Mouse (Mus musculus): ENCODE results near the gene Dip2b. TPM values are rescaled to one million over a fixed set of nuclear protein-coding genes. Genes with fewer than 3 reads are reported as not detected.
"Not testable (repeated sequence)": the region's sequence is repeated elsewhere in the genome, so short reads cannot be mapped to it uniquely, and the experiment has no call there.

Gene Dip2b
- polyA plus RNA-seq, 1 experiment: 7.4 TPM

DNA sequence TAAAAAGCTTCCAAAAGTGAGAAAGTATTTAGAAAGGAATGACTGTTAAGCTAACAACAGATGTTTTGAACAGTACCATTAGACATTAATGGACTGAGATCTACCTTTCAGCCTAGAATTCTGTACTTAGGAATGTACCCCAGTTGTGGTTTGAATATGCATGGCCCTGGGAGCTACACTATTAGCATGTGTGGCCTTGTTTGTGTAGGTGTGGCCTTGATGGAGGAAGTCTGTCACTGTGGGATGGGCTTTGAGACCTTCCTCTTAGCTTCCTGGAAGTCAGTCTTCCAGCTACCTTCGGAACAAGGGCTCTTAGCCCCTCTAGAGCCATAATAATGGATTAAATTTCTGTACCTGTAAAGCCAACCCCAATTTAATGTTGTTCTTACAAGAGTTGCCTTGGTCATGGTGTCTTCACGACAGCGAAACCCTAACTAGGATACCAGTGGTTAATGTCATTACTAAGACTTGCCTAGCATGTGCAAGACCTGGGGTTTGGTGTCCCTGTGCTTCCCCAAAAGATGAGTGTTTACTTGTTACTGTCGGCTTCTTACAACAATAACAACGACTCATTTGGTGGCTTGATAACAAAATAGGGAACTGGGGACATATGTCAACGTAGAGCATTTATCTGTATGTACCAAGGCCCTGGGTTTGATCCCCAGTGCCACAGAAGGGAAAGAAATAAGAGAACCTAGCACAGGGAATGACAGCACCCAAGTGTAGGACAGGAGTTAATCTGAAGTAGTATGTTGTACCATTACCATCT lies 210.4 kb downstream of the Dip2b start:
- Histone ChIP-seq H3K36me3 (ENCODE audit: control insufficient read depth, insufficient read depth) (peaks cover 97% of the 10 kb centered on the region), H3K27me3 (ENCODE audit: control insufficient read depth, insufficient read depth, insufficient read length) (no peaks in the 10 kb centered on the region), H3K79me2 (ENCODE audit: control insufficient read depth, insufficient read depth) (peaks cover 79% of the 10 kb centered on the region), H3K4me3 (ENCODE audit: insufficient read depth, poor library complexity, severe bottlenecking) (no peak overlapping the region), H3K79me3 (ENCODE audit: low read depth) (peaks cover 32% of the 10 kb centered on the region), H3ac (ENCODE audit: control insufficient read depth, insufficient read length, low read depth) (no peak overlapping the region)
- no peak for TF ChIP-seq CTCF (IDR thresholded peaks at IDR 0.05; ENCODE audit: control insufficient read depth, insufficient read depth, insufficient read length)
- no peak for TF ChIP-seq FOSL1 (IDR thresholded peaks at IDR 0.05; ENCODE audit: insufficient read depth, low read length, poor library complexity, severe bottlenecking)
- no peak for TF ChIP-seq MYOG (IDR thresholded peaks at IDR 0.05; ENCODE audit: control insufficient read depth, extremely low read depth, insufficient read length)
- no peak for TF ChIP-seq USF1 (IDR thresholded peaks at IDR 0.05; ENCODE audit: low read depth)
- no peak for TF ChIP-seq MYOD1 (IDR thresholded peaks at IDR 0.05; ENCODE audit: control insufficient read depth, insufficient read length, low read depth)
- no peak for TF ChIP-seq CEBPB (IDR thresholded peaks at IDR 0.05; ENCODE audit: low read depth)
- no peak for TF ChIP-seq MAX (IDR thresholded peaks at IDR 0.05)

DNA sequence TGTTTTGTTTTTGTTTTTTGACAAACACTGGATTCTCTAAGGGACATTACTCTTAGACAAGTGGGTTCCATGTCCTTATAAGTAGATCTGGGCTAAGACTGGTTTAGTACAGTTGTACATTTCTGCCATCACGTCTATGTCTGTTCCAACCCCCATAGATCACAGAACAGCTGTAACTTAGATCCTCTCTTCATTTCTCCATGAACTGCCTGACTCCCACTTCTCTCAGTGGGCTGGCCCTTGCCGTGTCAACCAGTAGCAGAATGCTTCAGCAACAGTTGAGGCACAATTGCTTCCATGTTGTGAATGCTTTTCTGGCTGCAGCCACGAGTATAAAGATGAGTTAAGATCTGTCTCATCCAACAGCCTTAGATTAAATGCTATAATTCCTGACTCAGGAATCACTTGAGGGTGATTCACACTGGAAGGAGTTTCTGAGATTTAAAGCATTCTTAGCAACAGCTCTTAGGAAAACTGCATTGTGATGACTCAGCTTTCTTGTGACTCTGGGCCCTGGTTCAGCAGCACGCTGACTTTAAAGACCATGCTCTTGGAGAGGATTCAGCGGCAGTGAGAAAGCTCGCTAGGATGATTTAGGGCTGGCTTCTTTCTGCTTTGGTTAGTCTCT lies 212.8 kb downstream of the Dip2b start:
- TF ChIP-seq USF1 (IDR thresholded peaks at IDR 0.05; ENCODE audit: low read depth) (no peak), MYOD1 (IDR thresholded peaks at IDR 0.05; ENCODE audit: control insufficient read depth, insufficient read length, low read depth) (no peak), CEBPB (IDR thresholded peaks at IDR 0.05; ENCODE audit: low read depth) (no peak)
- no peak overlapping the region for H3K4me3 ChIP-seq (ENCODE audit: insufficient read depth, poor library complexity, severe bottlenecking)
- peaks cover 98% of the 10 kb centered on the region for H3K36me3 ChIP-seq (ENCODE audit: control insufficient read depth, insufficient read depth)
- H3K79me2 ChIP-seq (ENCODE audit: control insufficient read depth, insufficient read depth): peaks cover 55% of the 10 kb centered on the region
- no peak overlapping the region for H3ac ChIP-seq (ENCODE audit: control insufficient read depth, insufficient read length, low read depth)
- H3K27me3 ChIP-seq (ENCODE audit: control insufficient read depth, insufficient read depth, insufficient read length): no peaks in the 10 kb centered on the region
- peaks cover 21% of the 10 kb centered on the region for H3K79me3 ChIP-seq (ENCODE audit: low read depth)

DNA sequence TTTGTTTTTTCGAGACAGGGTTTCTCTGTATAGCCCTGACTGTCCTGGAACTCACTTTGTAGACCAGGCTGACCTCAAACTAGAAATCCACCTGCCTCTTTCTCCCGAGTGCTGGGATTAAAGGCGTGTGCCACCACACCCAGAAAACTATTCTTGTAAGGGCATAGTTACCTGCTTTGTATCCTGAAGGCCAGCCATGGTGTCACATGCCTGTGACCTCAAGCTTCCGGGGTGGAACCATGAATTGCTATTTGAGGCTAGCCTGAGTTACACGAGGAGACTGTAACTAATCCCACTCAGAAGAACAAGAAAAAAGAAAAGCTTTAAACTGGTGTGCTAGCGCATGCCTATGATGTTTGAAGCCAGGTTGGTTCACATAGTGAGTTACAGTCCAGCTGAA lies 217.9 kb downstream of the Dip2b start:
- Histone ChIP-seq H3ac (ENCODE audit: control insufficient read depth, insufficient read length, low read depth) (no peak overlapping the region), H3K79me2 (ENCODE audit: control insufficient read depth, insufficient read depth) (peaks cover 6% of the 10 kb centered on the region), H3K27me3 (ENCODE audit: control insufficient read depth, insufficient read depth, insufficient read length) (no peaks in the 10 kb centered on the region), H3K4me3 (ENCODE audit: insufficient read depth, poor library complexity, severe bottlenecking) (no peak overlapping the region), H3K79me3 (ENCODE audit: low read depth) (no peaks in the 10 kb centered on the region), H3K36me3 (ENCODE audit: control insufficient read depth, insufficient read depth) (peaks cover 92% of the 10 kb centered on the region)
- TF ChIP-seq MYOD1 (IDR thresholded peaks at IDR 0.05; ENCODE audit: control insufficient read depth, insufficient read length, low read depth): no peak
- TF ChIP-seq CEBPB (IDR thresholded peaks at IDR 0.05; ENCODE audit: low read depth): no peak
- TF ChIP-seq CTCF (IDR thresholded peaks at IDR 0.05; ENCODE audit: control insufficient read depth, insufficient read depth, insufficient read length): no peak
- TF ChIP-seq USF1 (IDR thresholded peaks at IDR 0.05; ENCODE audit: low read depth): no peak
- TF ChIP-seq MYOG (IDR thresholded peaks at IDR 0.05; ENCODE audit: control insufficient read depth, extremely low read depth, insufficient read length): no peak
- TF ChIP-seq MAX (IDR thresholded peaks at IDR 0.05): no peak
- TF ChIP-seq FOSL1 (IDR thresholded peaks at IDR 0.05; ENCODE audit: insufficient read depth, low read length, poor library complexity, severe bottlenecking): no peak

DNA sequence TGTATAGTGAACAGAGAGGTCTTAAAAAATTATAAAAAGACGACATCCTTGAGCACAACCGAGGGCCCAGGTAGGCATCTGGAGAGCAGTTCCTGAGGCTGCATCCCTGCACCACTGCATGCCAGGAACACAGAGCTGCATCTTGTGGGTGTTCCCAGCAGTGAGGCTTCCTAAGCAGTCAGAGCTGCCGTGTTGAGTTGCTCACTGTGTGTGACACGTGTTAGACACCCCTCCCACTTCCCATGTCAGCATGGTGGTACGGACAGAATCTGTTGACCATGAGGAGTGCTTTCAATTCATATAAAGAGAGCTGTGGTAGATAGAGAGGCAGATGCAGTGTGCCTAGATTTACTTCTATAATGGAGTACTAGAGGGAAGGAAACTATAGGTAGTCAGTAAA lies 218.8 kb downstream of the Dip2b start:
- Histone ChIP-seq H3ac (ENCODE audit: control insufficient read depth, insufficient read length, low read depth) (no peak overlapping the region), H3K4me3 (ENCODE audit: insufficient read depth, poor library complexity, severe bottlenecking) (no peak overlapping the region), H3K79me2 (ENCODE audit: control insufficient read depth, insufficient read depth) (no peaks in the 10 kb centered on the region), H3K27me3 (ENCODE audit: control insufficient read depth, insufficient read depth, insufficient read length) (no peaks in the 10 kb centered on the region), H3K36me3 (ENCODE audit: control insufficient read depth, insufficient read depth) (peaks cover 92% of the 10 kb centered on the region), H3K79me3 (ENCODE audit: low read depth) (no peaks in the 10 kb centered on the region)
- no peak for TF ChIP-seq MAX (IDR thresholded peaks at IDR 0.05)
- TF ChIP-seq CTCF (IDR thresholded peaks at IDR 0.05; ENCODE audit: control insufficient read depth, insufficient read depth, insufficient read length): no peak
- no peak for TF ChIP-seq MYOD1 (IDR thresholded peaks at IDR 0.05; ENCODE audit: control insufficient read depth, insufficient read length, low read depth)
- no peak for TF ChIP-seq USF1 (IDR thresholded peaks at IDR 0.05; ENCODE audit: low read depth)
- TF ChIP-seq FOSL1 (IDR thresholded peaks at IDR 0.05; ENCODE audit: insufficient read depth, low read length, poor library complexity, severe bottlenecking): no peak
- TF ChIP-seq MYOG (IDR thresholded peaks at IDR 0.05; ENCODE audit: control insufficient read depth, extremely low read depth, insufficient read length): no peak
- TF ChIP-seq CEBPB (IDR thresholded peaks at IDR 0.05; ENCODE audit: low read depth): no peak

DNA sequence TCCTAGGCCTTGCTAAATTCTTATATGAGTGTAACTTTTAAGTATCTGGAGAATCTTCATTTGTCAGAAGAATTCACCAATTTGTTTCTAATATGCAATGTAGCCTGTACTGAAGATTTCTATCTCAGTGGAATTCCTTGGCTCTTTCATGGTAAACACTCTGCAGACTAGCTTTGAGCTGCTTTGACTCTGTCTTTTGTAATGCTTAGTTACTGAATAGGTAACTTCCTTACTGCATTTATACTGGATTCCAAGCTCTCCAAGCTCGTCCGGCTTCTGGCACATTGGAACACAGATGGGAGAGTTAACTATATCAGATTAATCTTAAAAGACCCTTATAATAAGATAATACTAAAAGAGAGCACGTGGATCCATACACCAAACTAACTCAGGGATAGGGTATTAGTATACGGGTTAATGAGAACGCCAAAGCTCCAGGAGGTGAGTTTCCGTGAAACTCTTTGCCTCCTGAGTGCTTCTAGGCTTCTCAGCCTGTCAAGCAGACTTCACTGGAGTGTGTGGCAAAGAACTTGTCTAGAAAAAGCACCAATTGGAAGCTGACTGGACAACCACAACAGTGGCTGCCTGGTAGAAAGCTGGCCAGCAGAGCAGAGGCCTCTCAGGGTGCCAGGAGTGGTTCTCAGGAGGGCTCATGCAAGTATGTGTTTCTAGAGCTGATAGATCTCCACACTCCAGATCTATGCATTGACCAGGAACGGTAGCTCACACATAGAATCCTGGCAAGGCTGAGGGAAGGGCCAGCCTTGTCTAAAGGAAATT lies 220.4 kb downstream of the Dip2b start:
- H3K36me3 ChIP-seq (ENCODE audit: control insufficient read depth, insufficient read depth): peaks cover 79% of the 10 kb centered on the region

DNA sequence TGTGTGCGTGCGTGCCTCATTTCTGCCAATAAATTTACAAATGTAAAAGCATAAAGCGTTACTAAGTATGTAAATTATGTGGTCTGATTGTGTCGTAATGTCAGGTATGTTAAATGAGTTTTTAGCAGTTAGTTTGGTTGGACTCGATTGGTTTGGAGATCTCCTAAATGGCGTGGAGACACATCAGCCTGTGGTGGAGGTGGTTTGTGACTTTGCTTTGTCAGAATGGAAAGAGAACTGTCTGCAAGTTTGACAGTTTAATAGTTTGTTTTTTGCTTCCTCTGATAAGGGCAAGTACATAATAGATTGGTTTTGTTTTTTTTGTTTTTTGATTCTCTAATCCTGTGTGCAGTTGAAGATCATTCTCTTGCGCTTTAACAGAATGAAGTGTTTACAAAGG lies 221.9 kb downstream of the Dip2b start:
- not testable (repeated sequence) for H3K79me2 ChIP-seq (ENCODE audit: control insufficient read depth, insufficient read depth); H3K79me3 ChIP-seq (ENCODE audit: low read depth); H3K27me3 ChIP-seq (ENCODE audit: control insufficient read depth, insufficient read depth, insufficient read length); H3ac ChIP-seq (ENCODE audit: control insufficient read depth, insufficient read length, low read depth); H3K4me3 ChIP-seq (ENCODE audit: insufficient read depth, poor library complexity, severe bottlenecking)
- H3K36me3 ChIP-seq (ENCODE audit: control insufficient read depth, insufficient read depth): peaks cover 64% of the 10 kb centered on the region

More for the DNA sequence above, 220.4 kb downstream of the Dip2b start:
- no peaks in the 10 kb centered on the region for H3K27me3 ChIP-seq (ENCODE audit: control insufficient read depth, insufficient read depth, insufficient read length)
- no peaks in the 10 kb centered on the region for H3K79me3 ChIP-seq (ENCODE audit: low read depth)
- no peak overlapping the region for H3K4me3 ChIP-seq (ENCODE audit: insufficient read depth, poor library complexity, severe bottlenecking)
- TF ChIP-seq CTCF (IDR thresholded peaks at IDR 0.05; ENCODE audit: control insufficient read depth, insufficient read depth, insufficient read length) (no peak), FOSL1 (IDR thresholded peaks at IDR 0.05; ENCODE audit: insufficient read depth, low read length, poor library complexity, severe bottlenecking) (no peak), USF1 (IDR thresholded peaks at IDR 0.05; ENCODE audit: low read depth) (no peak), MYOD1 (IDR thresholded peaks at IDR 0.05; ENCODE audit: control insufficient read depth, insufficient read length, low read depth) (no peak), MAX (IDR thresholded peaks at IDR 0.05) (no peak), MYOG (IDR thresholded peaks at IDR 0.05; ENCODE audit: control insufficient read depth, extremely low read depth, insufficient read length) (no peak), CEBPB (IDR thresholded peaks at IDR 0.05; ENCODE audit: low read depth) (no peak)
- no peaks in the 10 kb centered on the region for H3K79me2 ChIP-seq (ENCODE audit: control insufficient read depth, insufficient read depth)
- H3ac ChIP-seq (ENCODE audit: control insufficient read depth, insufficient read length, low read depth): no peak overlapping the region
